Mouse (Mus musculus) stomach, postnatal 0 days (tissue): Measurements from ENCODE around the gene Shld2.

Source experiments
- CTCF ChIP-seq: IDR thresholded peaks from 2 replicates; pipeline ENCODE4 v1.5.1; 2016; ENCODE audit warnings: antibody characterized with exemption, low read depth, mild to moderate bottlenecking, moderate library complexity
- EP300 ChIP-seq: optimal IDR thresholded peaks from 2 replicates; pipeline ENCODE3; 2016; ENCODE audit warnings: antibody characterized with exemption

- no peak for TF ChIP-seq CTCF
- TF ChIP-seq EP300 = no peak
These were observed 57.0 kb downstream of the Shld2 start for GRCm38 (mm10) chr14:34253261-34253660.
